Mouse (Mus musculus) forebrain, postnatal 0 days (tissue): ENCODE measurements around the gene Asic2. TPM values are rescaled to one million over a fixed set of nuclear protein-coding genes. Genes with fewer than 3 reads are reported as not detected.

Source experiments
- ATAC-seq: fragments of 200-750 bp; cut with Nextera tagmentation; 2 replicates; pipeline ENCODE4 v1.8.0; 2017; ENCODE audit warnings: mild to moderate bottlenecking, moderate library complexity
- DNase-seq: peaks from one replicate; pipeline ENCODE4 v3.0.0-alpha.2; 2015
- H3K27ac ChIP-seq: fragments of 300-500 bp; sonication (generic); 2 replicates; pipeline ENCODE4 v1.5.1; 2014; ENCODE audit warnings: low read depth, mild to moderate bottlenecking, antibody characterized with exemption, low read length, moderate library complexity, mixed read lengths
- H3K27me3 ChIP-seq: fragments of 300-500 bp; sonication (generic); 2 replicates; pipeline ENCODE4 v1.6.1; 2014; ENCODE audit warnings: mild to moderate bottlenecking, low read length, mixed read lengths; ENCODE audit not compliant: insufficient read depth
- H3K36me3 ChIP-seq: fragments of 300-500 bp; sonication (generic); 2 replicates; pipeline ENCODE4 v1.6.1; 2014; ENCODE audit warnings: mild to moderate bottlenecking, moderate library complexity; ENCODE audit not compliant: insufficient read depth
- H3K4me1 ChIP-seq: fragments of 300-500 bp; sonication (generic); 2 replicates; pipeline ENCODE4 v1.6.1; 2014; ENCODE audit warnings: antibody characterized with exemption; ENCODE audit not compliant: insufficient read depth
- H3K4me2 ChIP-seq: fragments of 300-500 bp; sonication (generic); 2 replicates; pipeline ENCODE4 v1.6.1; 2014; ENCODE audit warnings: low read depth, mild to moderate bottlenecking, moderate library complexity
- H3K4me3 ChIP-seq: fragments of 300-500 bp; sonication (generic); 2 replicates; pipeline ENCODE4 v1.5.1; 2014; ENCODE audit warnings: low read depth, low read length, mixed read lengths
- H3K9ac ChIP-seq: fragments of 300-500 bp; sonication (generic); 2 replicates; pipeline ENCODE4 v1.6.1; 2014; ENCODE audit warnings: mild to moderate bottlenecking
- H3K9me3 ChIP-seq: fragments of 300-500 bp; sonication (generic); 2 replicates; pipeline ENCODE4 v1.6.1; 2016; ENCODE audit warnings: low read length
- CTCF ChIP-seq: sonication (generic); IDR thresholded peaks from 2 replicates; pipeline ENCODE4 v1.5.1; 2016; ENCODE audit warnings: antibody characterized with exemption, control low read depth, low read depth
- WGBS: fragments of 180-500 bp; shearing (Covaris S2); extraction: QIAGEN DNeasy Blood & Tissue Kit; methylation state at CpG from one replicate; pipeline ENCODE4 v1.1.7; 2014; 5-methylcytosine and 5-hydroxymethylcytosine counted together
- polyA plus RNA-seq: library from polyadenylated mRNA; unstranded; fragments of >200 nt; fragmentation: Nextera tagmentation; extraction: Ambion mirVana; gene quantifications from 2 replicates; pipeline ENCODE4 v1.2.1, GENCODE M21; 2015
- total RNA-seq: library from RNA; depleted of rRNA; stranded (reverse); fragments of >200 nt; gene quantifications from 2 replicates; pipeline ENCODE4 v1.2.3, GENCODE M21; 2014

The Asic2 gene
- total and polyA plus RNA-seq, 2 experiments from 2014 or later: 15.5 to 37.2 TPM

DNA sequence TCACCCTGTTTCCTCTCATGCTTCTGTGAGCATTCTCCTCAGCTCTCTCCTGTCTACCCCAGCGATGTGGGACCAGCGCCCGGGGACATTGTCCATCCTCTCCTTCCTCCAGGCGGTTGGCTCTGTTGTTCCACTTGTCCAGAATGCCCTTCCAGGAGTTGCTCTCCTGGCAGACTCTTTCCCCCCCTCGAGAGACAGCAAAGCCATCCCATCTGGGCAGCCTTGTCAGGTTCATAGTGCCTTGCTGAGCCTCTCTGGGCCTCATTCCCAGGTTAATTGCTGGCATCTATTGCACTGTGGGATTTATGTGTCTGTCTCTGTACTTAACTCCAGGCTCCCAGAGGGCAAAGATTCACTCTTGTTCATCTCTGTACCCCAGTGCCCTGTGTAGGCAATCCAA lies 972.6 kb downstream of the Asic2 start:
- no peaks in the 10 kb centered on the region for H3K27me3 ChIP-seq
- no peak for DNase-seq
- no peak overlapping the region for H3K27ac ChIP-seq
- H3K36me3 ChIP-seq: no peaks in the 10 kb centered on the region
- no peaks in the 10 kb centered on the region for H3K9me3 ChIP-seq
- H3K4me2 ChIP-seq: no peak overlapping the region
- H3K4me3 ChIP-seq: no peak overlapping the region
- no peak for ATAC-seq
- no peak for TF ChIP-seq CTCF
- H3K4me1 ChIP-seq: no peaks in the 10 kb centered on the region
- 82% methylated on average over 5 of the region's 5 CpGs for WGBS
- no peak overlapping the region for H3K9ac ChIP-seq

GRCm38 (mm10) chr11:80983530-80983929 lies 984.7 kb downstream of the Asic2 start:
- Histone ChIP-seq H3K9me3 (no peaks in the 10 kb centered on the region), H3K9ac (no peak overlapping the region), H3K27ac (no peak overlapping the region), H3K36me3 (no peaks in the 10 kb centered on the region), H3K4me3 (no peak overlapping the region), H3K27me3 (no peaks in the 10 kb centered on the region), H3K4me1 (no peaks in the 10 kb centered on the region; the same call in 1 of the 2 replicates), H3K4me2 (no peak overlapping the region)
- ATAC-seq (peak; percentile 50), DNase-seq (no peak)
- WGBS: 40% methylated on average over 5 of the region's 5 CpGs
- no peak for TF ChIP-seq CTCF

- no peak overlapping the region for H3K4me3 ChIP-seq
- H3K9me3 ChIP-seq: no peaks in the 10 kb centered on the region
- WGBS: 71% methylated on average over 9 of the region's 9 CpGs
- ATAC-seq: no peak
- no peaks in the 10 kb centered on the region for H3K27me3 ChIP-seq
- no peak overlapping the region for H3K9ac ChIP-seq
- DNase-seq: no peak
- no peak for TF ChIP-seq CTCF
- no peaks in the 10 kb centered on the region for H3K36me3 ChIP-seq
- no peak overlapping the region for H3K27ac ChIP-seq
- no peaks in the 10 kb centered on the region for H3K4me1 ChIP-seq
- no peak overlapping the region for H3K4me2 ChIP-seq
Measured at GRCm38 (mm10) chr11:80976239-80976855, 991.9 kb downstream of the Asic2 start.

GRCm38 (mm10) chr11:80974616-80975015 lies 993.6 kb downstream of the Asic2 start:
- ATAC-seq (no peak), DNase-seq (no peak)
- H3K27ac ChIP-seq: no peak overlapping the region
- no peak overlapping the region for H3K9ac ChIP-seq
- no peak overlapping the region for H3K4me2 ChIP-seq
- no peaks in the 10 kb centered on the region for H3K36me3 ChIP-seq
- TF ChIP-seq CTCF: no peak
- H3K9me3 ChIP-seq: no peaks in the 10 kb centered on the region
- no peaks in the 10 kb centered on the region for H3K4me1 ChIP-seq
- WGBS: 59% methylated on average over 5 of the region's 5 CpGs
- H3K27me3 ChIP-seq: no peaks in the 10 kb centered on the region
- H3K4me3 ChIP-seq: no peak overlapping the region

DNA sequence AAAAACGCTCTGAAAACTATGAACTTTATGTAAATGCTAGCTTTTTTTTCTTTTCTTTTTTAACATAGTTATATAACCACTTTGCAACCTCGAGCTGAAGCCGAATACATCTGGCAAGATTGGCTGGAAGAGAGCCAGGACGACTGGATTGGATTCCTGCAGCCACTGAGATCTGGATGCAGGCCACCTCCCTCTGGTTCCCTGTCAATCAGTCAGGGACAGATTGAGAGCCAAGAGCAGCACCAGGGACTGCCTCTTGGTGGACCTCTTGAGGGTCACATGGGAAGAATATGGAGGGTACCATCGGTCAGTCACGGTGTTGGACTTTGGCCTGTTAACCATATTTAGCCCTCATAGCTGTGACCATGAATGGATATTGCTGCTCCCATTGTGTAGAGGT lies 994.3 kb downstream of the Asic2 start:
- no peak for DNase-seq
- H3K36me3 ChIP-seq: no peaks in the 10 kb centered on the region
- no peaks in the 10 kb centered on the region for H3K4me1 ChIP-seq
- H3K4me3 ChIP-seq: no peak overlapping the region
- WGBS: 57% methylated on average over 6 of the region's 6 CpGs
- no peak for TF ChIP-seq CTCF
- no peaks in the 10 kb centered on the region for H3K27me3 ChIP-seq
- ATAC-seq: no peak
- H3K4me2 ChIP-seq: no peak overlapping the region
- H3K9me3 ChIP-seq: no peaks in the 10 kb centered on the region
- no peak overlapping the region for H3K27ac ChIP-seq
- no peak overlapping the region for H3K9ac ChIP-seq

DNA sequence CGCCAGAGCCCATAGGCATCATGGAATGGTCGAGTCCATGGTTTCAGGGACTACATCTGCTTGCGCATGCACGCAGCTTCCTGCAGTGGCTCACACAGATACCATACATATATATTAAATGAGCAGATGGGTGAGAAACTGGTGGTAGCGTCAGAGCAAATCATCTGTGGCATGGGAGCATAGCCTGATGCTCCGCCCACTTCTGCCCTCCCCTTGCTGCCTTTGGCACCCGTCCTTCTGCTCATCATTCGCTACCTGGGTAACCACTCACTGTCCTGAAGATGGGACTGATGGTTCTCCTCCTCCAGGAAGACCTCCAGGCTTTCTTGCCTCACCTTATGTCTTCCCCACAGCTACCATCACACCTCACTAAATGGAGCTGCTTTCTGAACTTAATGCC lies 995.0 kb downstream of the Asic2 start:
- no peak overlapping the region for H3K9ac ChIP-seq
- H3K27ac ChIP-seq: no peak overlapping the region
- TF ChIP-seq CTCF: no peak
- DNase-seq (no peak), ATAC-seq (no peak)
- H3K9me3 ChIP-seq: no peaks in the 10 kb centered on the region
- H3K36me3 ChIP-seq: no peaks in the 10 kb centered on the region
- no peak overlapping the region for H3K4me3 ChIP-seq
- WGBS: 94% methylated on average over 8 of the region's 8 CpGs
- no peaks in the 10 kb centered on the region for H3K27me3 ChIP-seq
- no peaks in the 10 kb centered on the region for H3K4me1 ChIP-seq
- no peak overlapping the region for H3K4me2 ChIP-seq

DNA sequence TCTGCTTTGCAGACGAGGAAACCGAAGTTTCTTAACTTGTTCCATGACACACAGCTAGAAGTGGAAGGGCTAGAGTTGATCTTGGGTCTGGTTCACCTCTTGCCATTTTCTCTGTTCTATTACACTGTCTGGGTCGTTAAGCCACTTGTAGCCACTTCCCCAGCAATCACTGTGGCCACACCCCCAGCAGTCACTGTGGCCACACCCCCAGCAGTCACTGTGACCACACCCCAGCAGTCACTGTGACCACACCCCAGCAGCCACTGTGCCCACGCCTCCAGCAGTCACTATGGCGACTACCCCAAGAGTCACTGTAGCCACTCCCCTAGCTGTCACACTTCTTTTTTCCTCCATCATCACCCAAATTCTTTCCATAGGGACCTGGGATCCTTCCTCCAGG lies 1000.7 kb downstream of the Asic2 start:
- DNase-seq: no peak
- H3K36me3 ChIP-seq: no peaks in the 10 kb centered on the region
- no peaks in the 10 kb centered on the region for H3K27me3 ChIP-seq
- H3K4me3 ChIP-seq: no peak overlapping the region
- H3K4me2 ChIP-seq: no peak overlapping the region
- H3K4me1 ChIP-seq: no peaks in the 10 kb centered on the region
- no peak overlapping the region for H3K27ac ChIP-seq
- H3K9me3 ChIP-seq: no peaks in the 10 kb centered on the region
- WGBS: 57% methylated on average over 5 of the region's 5 CpGs
- no peak overlapping the region for H3K9ac ChIP-seq
- TF ChIP-seq CTCF: no peak
- no peak for ATAC-seq
